Mouse (Mus musculus) heart, embryonic 16.5 days (tissue): ENCODE data around the gene Tfdp2. TPM values are rescaled to one million over a fixed set of nuclear protein-coding genes. Genes with fewer than 3 reads are reported as not detected.

Experiments used
- ATAC-seq: fragments of 200-750 bp; cut with Nextera tagmentation; replicated peaks from 2 replicates; pipeline ENCODE4 v1.8.0; 2017; ENCODE audit warnings: moderate number of reproducible peaks; ENCODE audit not compliant: insufficient read depth, low FRiP score; ENCODE audit errors: extremely low read depth
- H3K27ac ChIP-seq: fragments of 300-500 bp; sonication (generic); 2 replicates; pipeline ENCODE4 v1.5.1; 2014; ENCODE audit warnings: mild to moderate bottlenecking, low read length, control low read depth, moderate library complexity
- H3K27me3 ChIP-seq: fragments of 300-500 bp; sonication (generic); 2 replicates; pipeline ENCODE4 v1.6.1; 2014; ENCODE audit warnings: low read length, mixed read lengths; ENCODE audit not compliant: control insufficient read depth, insufficient read depth
- H3K36me3 ChIP-seq: fragments of 300-500 bp; sonication (generic); 2 replicates; pipeline ENCODE4 v1.6.1; 2014; ENCODE audit not compliant: control insufficient read depth, insufficient read depth
- H3K4me1 ChIP-seq: fragments of 300-500 bp; sonication (generic); 2 replicates; pipeline ENCODE4 v1.6.1; 2014; ENCODE audit warnings: low read length, mixed read lengths; ENCODE audit not compliant: control insufficient read depth, insufficient read depth
- H3K4me2 ChIP-seq: fragments of 300-500 bp; sonication (generic); 2 replicates; pipeline ENCODE4 v1.6.1; 2014; ENCODE audit warnings: low read depth, mild to moderate bottlenecking, control low read depth, low read length
- H3K4me3 ChIP-seq: fragments of 300-500 bp; sonication (generic); 2 replicates; pipeline ENCODE4 v1.5.1; 2014; ENCODE audit warnings: mild to moderate bottlenecking, control low read depth, low read length
- H3K9ac ChIP-seq: fragments of 300-500 bp; sonication (generic); 2 replicates; pipeline ENCODE4 v1.6.1; 2014; ENCODE audit warnings: low read length, control low read depth
- H3K9me3 ChIP-seq: fragments of 300-500 bp; sonication (generic); replicated peaks from 2 replicates; pipeline ENCODE4 v1.6.1; 2016; ENCODE audit warnings: low read length; ENCODE audit not compliant: control insufficient read depth
- WGBS: fragments of 180-500 bp; shearing (Covaris S2); extraction: QIAGEN DNeasy Blood & Tissue Kit; methylation state at CpG from one replicate; pipeline ENCODE4 v1.1.7; 2014; 5-methylcytosine and 5-hydroxymethylcytosine counted together
- polyA plus RNA-seq: library from polyadenylated mRNA; unstranded; fragments of >200 nt; fragmentation: Nextera tagmentation; extraction: Ambion mirVana; gene quantifications from 2 replicates; pipeline ENCODE4 v1.2.1, GENCODE M21; 2015

Gene Tfdp2
- polyA plus RNA-seq, 1 experiment from 2014 or later, result 34.2 TPM

DNA sequence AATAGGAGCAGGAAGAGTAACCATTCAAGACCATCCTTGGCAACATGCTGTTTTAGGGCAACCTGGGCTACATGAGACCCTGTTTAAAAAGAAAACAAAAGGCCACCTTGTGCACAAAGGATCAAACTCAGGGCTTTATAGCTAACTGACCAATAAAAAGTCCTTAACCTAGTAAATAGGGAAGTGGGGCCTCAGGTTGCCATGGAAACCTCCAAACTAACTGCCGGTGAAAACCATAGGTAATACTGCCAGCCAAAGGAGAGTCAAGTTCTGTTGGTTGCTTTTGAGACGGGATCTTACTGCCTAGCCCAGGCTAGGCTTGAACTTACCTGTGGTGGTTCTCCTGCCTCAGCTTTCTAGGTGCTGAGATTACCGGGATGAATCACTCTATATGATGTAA is 25.5 kb upstream of the Tfdp2 start:
- Histone ChIP-seq H3K27me3 (no peaks in the 10 kb centered on the region), H3K4me1 (peaks cover 5% of the 10 kb centered on the region)
- 75% methylated on average over 3 of the region's 3 CpGs for WGBS

DNA sequence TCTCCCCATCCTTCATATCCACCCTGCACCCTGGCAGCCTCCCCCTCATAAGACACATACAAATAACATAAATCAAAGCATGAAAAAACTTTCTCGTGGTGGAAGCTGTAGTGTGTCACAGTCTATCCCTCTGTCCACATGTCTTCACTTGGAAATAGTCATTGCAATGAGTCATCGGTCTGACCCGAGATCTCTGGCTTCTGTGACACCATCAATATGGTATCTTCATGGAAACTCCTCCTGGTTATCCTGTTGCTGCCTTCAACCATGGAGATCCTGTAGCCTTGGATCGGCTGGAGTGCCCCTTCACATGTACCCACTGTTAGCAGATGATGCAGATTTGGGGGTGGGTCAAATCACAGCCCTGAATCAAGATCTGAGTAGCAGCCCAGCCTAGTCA is 11.2 kb upstream of the Tfdp2 start:
- no peak overlapping the region for H3K27ac ChIP-seq
- H3K9me3 ChIP-seq, result no peaks in the 10 kb centered on the region
- no peak overlapping the region for H3K4me2 ChIP-seq
- H3K4me3 ChIP-seq, result no peak overlapping the region
- no peaks in the 10 kb centered on the region for H3K27me3 ChIP-seq
- ATAC-seq, result no peak
- 67% methylated on average over 4 of the region's 4 CpGs for WGBS
- no peaks in the 10 kb centered on the region for H3K4me1 ChIP-seq
- no peak overlapping the region for H3K9ac ChIP-seq
- no peaks in the 10 kb centered on the region for H3K36me3 ChIP-seq

More for the DNA sequence above, 25.5 kb upstream of the Tfdp2 start:
- Histone ChIP-seq H3K27ac (no peak overlapping the region), H3K9me3 (no peaks in the 10 kb centered on the region), H3K9ac (no peak overlapping the region), H3K4me3 (no peak overlapping the region), H3K36me3 (peaks cover 5% of the 10 kb centered on the region; the same call in 1 of the 2 replicates), H3K4me2 (no peak overlapping the region)
- no peak for ATAC-seq

DNA sequence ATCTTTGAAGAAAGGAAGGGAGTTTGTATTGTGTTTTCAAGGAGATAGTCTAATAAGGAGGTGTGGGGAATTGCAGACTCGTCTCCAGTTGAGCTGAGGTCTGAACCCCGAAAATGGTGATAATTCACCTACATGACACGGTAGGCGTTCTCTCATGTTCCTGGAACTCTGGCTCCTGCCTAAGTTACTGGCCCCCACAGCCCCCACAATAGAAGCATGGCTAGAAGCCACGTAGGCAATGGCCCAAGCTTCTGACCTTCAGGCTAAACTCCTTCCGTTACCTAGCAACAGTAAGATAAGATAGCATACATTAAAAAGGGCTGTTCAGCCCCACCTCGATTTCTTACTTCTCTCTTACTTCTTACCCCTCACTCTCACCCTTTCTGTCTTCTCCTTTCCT is 9.4 kb upstream of the Tfdp2 start:
- Histone ChIP-seq H3K9ac (no peak overlapping the region), H3K4me2 (no peak overlapping the region), H3K27me3 (no peaks in the 10 kb centered on the region), H3K4me3 (no peak overlapping the region), H3K27ac (no peak overlapping the region), H3K9me3 (no peaks in the 10 kb centered on the region), H3K36me3 (no peaks in the 10 kb centered on the region), H3K4me1 (no peaks in the 10 kb centered on the region)
- 51% methylated on average over 7 of the region's 7 CpGs for WGBS
- ATAC-seq, result no peak

DNA sequence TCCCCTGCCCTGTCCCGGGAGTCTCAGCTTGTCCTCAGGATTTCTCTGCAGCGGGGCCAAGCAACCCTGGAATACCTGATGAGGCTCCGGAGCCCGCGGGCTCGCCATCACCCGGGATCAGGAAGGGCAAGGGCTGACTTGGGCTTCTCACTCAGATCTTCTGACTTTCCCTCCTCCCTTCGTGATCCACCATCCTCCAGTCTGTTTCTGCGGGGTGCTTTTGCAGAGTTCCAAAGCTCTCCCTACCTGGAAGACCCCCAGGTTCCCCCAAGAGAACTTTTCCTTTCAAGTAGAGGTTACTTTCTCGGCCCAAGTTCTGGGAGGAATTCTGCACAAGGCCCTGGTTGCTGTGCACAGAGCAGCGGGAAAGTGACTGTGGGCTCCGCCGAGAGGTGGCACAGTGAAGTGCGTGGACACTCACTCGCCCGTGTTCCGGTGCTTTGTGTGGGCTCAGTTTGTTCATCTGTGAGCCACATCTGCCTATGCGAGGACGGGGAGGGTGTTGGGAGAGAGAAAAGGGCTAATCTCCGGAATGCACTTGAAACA is 634 bp downstream of the Tfdp2 start:
- Histone ChIP-seq H3K9ac (peak overlapping the region; percentile 92), H3K4me1 (peaks cover 16% of the 10 kb centered on the region), H3K27me3 (no peaks in the 10 kb centered on the region), H3K36me3 (no peaks in the 10 kb centered on the region), H3K4me2 (peak overlapping the region; percentile 96), H3K4me3 (peak overlapping the region; percentile 89), H3K9me3 (no peaks in the 10 kb centered on the region), H3K27ac (peak overlapping the region; percentile 91)
- ATAC-seq, result no peak
- WGBS, result under 1% methylated on average over 20 of the region's 20 CpGs

DNA sequence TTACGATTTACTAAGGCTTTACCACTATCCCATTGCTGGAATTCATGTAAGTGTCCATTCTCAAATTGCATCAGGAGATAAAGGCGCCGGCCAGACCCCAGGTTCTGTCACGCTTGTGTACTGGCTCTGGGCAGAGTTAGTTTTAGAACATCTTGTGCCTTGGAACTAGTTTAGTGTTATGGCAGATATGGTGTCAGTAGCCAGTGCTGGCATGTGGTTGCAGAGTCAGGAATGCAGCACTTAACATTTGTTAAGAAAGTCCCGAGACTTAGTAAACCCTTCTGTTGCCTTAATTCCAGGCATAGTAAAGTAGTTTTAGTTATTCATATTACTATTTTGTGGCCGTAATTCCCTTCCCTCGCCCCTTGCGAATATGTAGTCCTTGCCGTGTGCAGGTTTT is 1.7 kb downstream of the Tfdp2 start:
- peaks cover 3% of the 10 kb centered on the region; the same call in 1 of the 2 replicates for H3K36me3 ChIP-seq
- H3K4me1 ChIP-seq, result peaks cover 16% of the 10 kb centered on the region
- H3K9ac ChIP-seq, result no peak overlapping the region
- H3K9me3 ChIP-seq, result no peaks in the 10 kb centered on the region
- no peaks in the 10 kb centered on the region for H3K27me3 ChIP-seq
- ATAC-seq, result no peak
- H3K4me2 ChIP-seq, result peak overlapping the region; percentile 96
- peak overlapping the region; percentile 89 for H3K4me3 ChIP-seq
- no peak overlapping the region for H3K27ac ChIP-seq
- WGBS, result 56% methylated on average over 9 of the region's 9 CpGs

DNA sequence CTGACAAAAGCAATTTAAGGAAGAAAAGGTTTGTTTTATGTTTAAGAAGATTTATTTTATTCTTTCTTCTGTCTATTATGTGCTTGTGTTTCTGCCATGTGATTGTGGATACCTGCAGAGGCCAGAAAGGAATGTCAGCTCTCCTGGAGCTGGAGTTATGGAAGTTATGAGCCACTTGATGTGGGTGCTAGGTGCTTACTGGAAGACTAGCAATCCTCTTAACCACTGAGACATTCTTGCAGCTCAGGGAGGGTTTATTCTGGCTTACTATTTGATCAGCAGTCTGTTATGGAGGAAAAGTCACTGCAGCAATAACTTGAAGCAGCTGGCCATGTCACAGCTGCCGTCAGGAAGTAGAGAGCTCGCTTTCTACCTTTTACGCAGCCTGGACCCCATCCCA is 7.6 kb downstream of the Tfdp2 start:
- Histone ChIP-seq H3K9me3 (no peaks in the 10 kb centered on the region), H3K4me3 (no peak overlapping the region), H3K4me2 (no peak overlapping the region), H3K4me1 (peaks cover 3% of the 10 kb centered on the region; the same call in 1 of the 2 replicates), H3K9ac (no peak overlapping the region), H3K36me3 (peaks cover 10% of the 10 kb centered on the region; the same call in 1 of the 2 replicates), H3K27ac (no peak overlapping the region), H3K27me3 (no peaks in the 10 kb centered on the region)
- WGBS, result 79% methylated on average over 3 of the region's 3 CpGs
- no peak for ATAC-seq

DNA sequence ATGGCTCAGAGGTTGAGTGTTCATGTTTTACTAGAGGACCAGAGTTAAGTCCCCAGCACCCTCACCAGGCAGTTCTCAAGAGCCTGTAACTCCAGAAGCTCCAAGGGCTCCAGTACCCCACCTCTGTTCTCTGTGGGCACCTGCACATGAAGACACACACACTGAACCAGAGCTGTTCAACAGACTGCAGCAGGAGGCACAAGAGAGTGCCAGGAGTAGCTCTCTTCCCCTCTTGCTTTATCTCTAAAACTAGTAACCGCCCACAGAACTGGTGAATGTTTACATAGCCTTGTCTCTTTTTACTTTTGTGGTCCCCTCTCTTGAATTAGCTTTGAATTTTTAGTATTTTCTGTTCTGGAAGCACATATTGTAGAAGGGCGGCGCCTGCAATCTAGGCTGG is 11.4 kb downstream of the Tfdp2 start:
- H3K36me3 ChIP-seq, result peaks cover 8% of the 10 kb centered on the region; the same call in 1 of the 2 replicates
- H3K9ac ChIP-seq, result no peak overlapping the region
- no peak overlapping the region for H3K4me2 ChIP-seq
- H3K4me3 ChIP-seq, result no peak overlapping the region
- no peak overlapping the region for H3K27ac ChIP-seq
- H3K9me3 ChIP-seq, result no peaks in the 10 kb centered on the region
- ATAC-seq, result no peak
- H3K27me3 ChIP-seq, result no peaks in the 10 kb centered on the region
- 84% methylated on average over 3 of the region's 3 CpGs for WGBS
- no peaks in the 10 kb centered on the region for H3K4me1 ChIP-seq

DNA sequence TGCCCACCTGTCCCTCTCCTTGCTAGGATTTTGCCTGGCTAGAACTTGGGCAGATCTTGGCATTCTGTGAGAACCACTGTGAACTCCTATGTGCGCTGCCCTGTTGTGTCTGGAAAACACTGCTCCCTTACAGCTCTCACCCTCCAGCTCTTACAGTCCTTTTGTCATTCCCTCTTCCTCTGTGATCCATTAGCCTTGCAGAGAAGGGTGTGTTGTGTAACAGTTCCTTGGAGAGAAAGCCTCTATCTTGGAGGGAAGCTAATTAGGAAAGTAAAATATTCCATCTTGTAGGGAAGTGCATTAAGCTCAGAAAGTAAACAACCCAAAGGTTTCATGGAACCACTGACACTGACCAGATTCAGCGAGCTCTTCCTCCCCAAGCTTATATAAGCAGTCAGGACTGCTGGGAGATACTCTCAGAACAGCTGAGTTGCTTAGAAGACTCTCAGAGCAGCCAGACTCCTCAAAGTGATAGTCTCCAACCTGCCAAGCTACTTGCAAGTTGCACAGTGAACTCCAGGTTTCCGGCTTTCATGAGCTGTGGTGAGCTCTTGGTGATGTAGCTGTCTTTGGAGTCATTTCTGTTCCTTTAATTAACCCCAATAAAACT is 17.1 kb downstream of the Tfdp2 start:
- H3K9me3 ChIP-seq, result no peaks in the 10 kb centered on the region
- no peaks in the 10 kb centered on the region for H3K27me3 ChIP-seq
- no peaks in the 10 kb centered on the region for H3K4me1 ChIP-seq
- H3K9ac ChIP-seq, result no peak overlapping the region
- 0 out of 2 replicates have a peak, but pooled peaks cover 2% of the 10 kb centered on the region for H3K36me3 ChIP-seq
- no peak overlapping the region for H3K27ac ChIP-seq
- 81% methylated on average over 3 of the region's 3 CpGs for WGBS
- H3K4me3 ChIP-seq, result no peak overlapping the region
- no peak overlapping the region for H3K4me2 ChIP-seq
- no peak for ATAC-seq

DNA sequence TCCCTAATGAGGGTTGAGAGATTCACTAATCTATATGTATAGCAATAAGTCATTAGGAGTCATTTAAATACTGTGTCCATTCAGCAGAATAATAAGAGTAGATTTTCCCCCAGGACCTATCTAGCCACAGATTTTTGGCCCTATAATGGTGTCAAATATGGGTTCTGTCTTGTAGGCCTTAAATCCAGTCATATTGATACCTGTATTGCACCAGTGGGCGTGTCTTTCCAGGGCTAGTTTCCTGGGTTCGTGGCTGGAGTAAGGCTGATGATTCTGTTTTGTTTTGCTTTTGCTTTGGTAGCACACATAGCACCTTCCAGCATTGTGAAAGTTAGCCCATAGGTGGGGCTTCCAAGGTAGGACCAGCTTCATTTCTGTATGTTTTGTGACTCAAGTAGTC is 18.1 kb downstream of the Tfdp2 start:
- 89% methylated on average over 2 of the region's 2 CpGs for WGBS
- no peaks in the 10 kb centered on the region for H3K9me3 ChIP-seq
- H3K27me3 ChIP-seq, result no peaks in the 10 kb centered on the region
- no peak overlapping the region for H3K27ac ChIP-seq
- ATAC-seq, result no peak
- H3K4me1 ChIP-seq, result no peaks in the 10 kb centered on the region
- H3K9ac ChIP-seq, result no peak overlapping the region
- 0 out of 2 replicates have a peak, but pooled peaks cover 2% of the 10 kb centered on the region for H3K36me3 ChIP-seq
- no peak overlapping the region for H3K4me3 ChIP-seq
- H3K4me2 ChIP-seq, result no peak overlapping the region
